Mouse (Mus musculus) heart, postnatal 25 days (tissue): ENCODE measurements around the gene Cbr3. TPM values are rescaled to one million over a fixed set of nuclear protein-coding genes. Genes with fewer than 3 reads are reported as not detected.

ENCODE experiments used
- DNase-seq: peaks from one replicate; pipeline ENCODE4 v3.0.0; 2022; ENCODE audit warnings: low spot score
- intact Hi-C: fragments of 180-260 bp; cut with DNase I; formaldehyde crosslinking; loops from one replicate; pipeline ENCODE4 v1.15.1; 2025
- total RNA-seq, 2 experiments: library from RNA; stranded (reverse); gene quantifications; 2 replicates each; pipeline ENCODE4 v1.2.3; 2021

Cbr3 gene
- total RNA-seq, 2 experiments from 2014 or later = 2.5 to 3.3 TPM

- intact Hi-C loops = no loop called here
- no peak for DNase-seq
Measured at GRCm38 (mm10) chr16:93709217-93709616, 26.2 kb downstream of the Cbr3 start.

DNA sequence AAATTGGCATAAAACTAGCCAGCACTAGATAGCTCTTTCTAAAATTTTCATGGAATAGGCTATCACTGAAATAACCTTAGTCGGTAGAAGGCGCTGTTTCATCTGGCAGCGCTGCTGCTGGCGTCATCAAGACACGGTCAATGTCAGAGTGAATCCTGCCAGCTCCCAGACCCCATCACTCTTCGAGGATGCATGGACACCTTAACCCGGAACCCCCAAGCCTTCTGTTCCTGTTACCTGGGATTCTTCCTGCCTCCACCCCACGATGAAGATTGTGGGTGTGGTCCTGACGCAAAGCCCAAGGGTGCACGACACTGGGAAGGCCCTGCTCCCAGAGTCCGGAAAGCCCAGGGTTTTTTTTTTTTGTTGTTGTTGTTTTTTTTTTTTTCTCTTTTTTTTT lies 27.9 kb downstream of the Cbr3 start:
- intact Hi-C loops = no loop called here
- DNase-seq = peak; percentile 53

DNA sequence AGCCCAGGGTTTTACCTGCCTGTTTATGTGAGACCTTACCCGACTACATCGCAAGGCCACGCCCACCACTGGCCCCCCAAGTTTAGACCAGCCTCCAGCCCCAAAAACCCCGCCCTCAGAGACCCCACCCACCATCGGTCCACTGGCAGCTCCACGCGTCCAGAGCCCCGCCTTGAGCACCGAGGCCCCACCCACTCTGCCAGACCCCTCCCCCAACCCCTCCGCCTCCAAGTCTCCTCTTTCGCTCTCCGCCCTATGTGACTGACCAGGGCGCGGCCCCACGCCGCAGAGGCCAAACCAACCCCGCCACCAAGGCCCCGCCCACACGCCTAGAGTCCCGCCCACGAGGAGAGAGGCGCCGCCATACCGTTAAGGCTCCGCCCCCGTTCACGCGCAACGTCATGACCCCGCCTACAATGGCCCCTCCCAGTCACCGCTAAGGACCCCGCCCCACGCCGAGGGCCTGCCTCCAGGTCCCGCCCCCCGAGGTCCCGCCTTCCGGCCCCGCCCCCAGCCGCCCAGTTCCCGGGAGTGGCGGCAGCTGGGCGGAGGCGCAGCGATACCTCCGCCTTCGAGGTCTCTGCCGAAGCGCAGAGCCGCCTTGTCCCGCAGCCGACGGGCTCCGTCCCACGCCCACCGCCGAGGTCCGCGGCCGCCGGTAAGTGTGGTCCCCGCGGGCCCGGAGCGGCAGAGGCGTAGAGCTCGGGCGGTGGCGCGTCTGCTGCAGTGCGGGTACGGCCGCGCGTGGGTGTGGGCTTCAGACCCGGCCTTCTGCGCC lies 28.6 kb downstream of the Cbr3 start, which contains the start of gene Dop1b:
Gene Dop1b, plus strand, starts transcription at position 494 of the 778 bp plus-strand sequence.
- intact Hi-C loops = no loop called here
- peak; percentile 96 for DNase-seq

- no peak for DNase-seq
- intact Hi-C loops = no loop called here
Measured at GRCm38 (mm10) chr16:93712189-93712885, 29.3 kb downstream of the Cbr3 start.

- intact Hi-C loops = no loop called here
- no peak for DNase-seq
Measured at GRCm38 (mm10) chr16:93712966-93713365, 30.0 kb downstream of the Cbr3 start.

GRCm38 (mm10) chr16:93714426-93714825 lies 31.4 kb downstream of the Cbr3 start:
- intact Hi-C loops = no loop called here
- DNase-seq = no peak

GRCm38 (mm10) chr16:93715826-93716225 lies 32.8 kb downstream of the Cbr3 start:
- no peak for DNase-seq
- intact Hi-C loops = no loop called here

- peak; percentile 72 for DNase-seq
- intact Hi-C loops = no loop called here
Measured at GRCm38 (mm10) chr16:93717299-93717703, 34.3 kb downstream of the Cbr3 start.

- intact Hi-C loops = no loop called here
- DNase-seq = no peak
Measured at GRCm38 (mm10) chr16:93721771-93722170, 38.8 kb downstream of the Cbr3 start.

GRCm38 (mm10) chr16:93722476-93722875 lies 39.5 kb downstream of the Cbr3 start:
- no peak for DNase-seq
- intact Hi-C loops = no loop called here

GRCm38 (mm10) chr16:93725417-93726144 lies 42.6 kb downstream of the Cbr3 start:
- DNase-seq = no peak
- intact Hi-C loops = no loop called here

- no peak for DNase-seq
- intact Hi-C loops = no loop called here
Measured at GRCm38 (mm10) chr16:93726186-93726585, 43.2 kb downstream of the Cbr3 start.

GRCm38 (mm10) chr16:93728676-93729075 lies 45.7 kb downstream of the Cbr3 start:
- no peak for DNase-seq
- intact Hi-C loops = no loop called here

GRCm38 (mm10) chr16:93729801-93730721 lies 47.0 kb downstream of the Cbr3 start:
- DNase-seq = no peak
- intact Hi-C loops = no loop called here

DNA sequence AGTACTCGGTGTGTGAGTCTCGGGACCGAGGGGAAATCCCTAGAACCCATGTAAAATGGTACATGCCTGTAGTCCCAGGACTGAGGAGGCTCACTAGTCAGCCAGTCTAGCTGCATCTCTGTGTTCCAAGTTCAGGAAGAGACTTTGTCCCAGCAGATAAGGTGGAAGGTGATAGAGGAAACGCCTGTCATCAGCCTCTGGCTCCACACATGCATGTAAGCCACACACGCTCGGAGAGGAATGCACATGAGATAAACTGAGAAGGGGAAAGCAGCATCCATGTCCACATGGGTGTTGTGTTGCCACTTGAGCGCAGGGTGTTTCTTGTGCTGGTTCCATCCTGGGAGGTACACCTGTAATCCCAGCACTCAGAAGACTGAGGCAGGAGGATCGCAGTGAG lies 48.3 kb downstream of the Cbr3 start:
- DNase-seq = no peak
- intact Hi-C loops = no loop called here

GRCm38 (mm10) chr16:93732875-93733569 lies 50.0 kb downstream of the Cbr3 start:
- intact Hi-C loops = no loop called here
- DNase-seq = no peak

DNA sequence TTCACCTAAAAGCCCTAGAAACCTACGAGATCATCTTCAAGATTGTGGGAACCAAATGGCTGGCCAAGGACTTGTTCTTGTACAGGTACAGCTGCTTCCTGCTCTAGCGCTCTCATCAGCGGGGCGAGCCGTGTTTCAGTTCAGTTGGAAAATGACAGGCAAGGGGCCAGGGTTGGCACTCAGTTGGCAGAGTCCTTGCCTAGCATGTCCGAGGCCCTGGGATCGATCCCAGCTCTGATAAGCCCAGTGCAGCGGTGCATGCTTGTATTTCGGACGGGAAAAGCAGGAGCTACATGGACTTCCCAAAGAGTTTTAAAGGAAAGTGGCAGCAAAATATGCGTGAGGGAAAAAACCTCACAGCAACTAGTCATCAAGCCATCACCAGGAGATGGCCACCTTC lies 56.2 kb downstream of the Cbr3 start:
- no peak for DNase-seq
- intact Hi-C loops = no loop called here
